Mouse (Mus musculus) gastrocnemius, postnatal 14 days (tissue): ENCODE measurements at regions not wholly inside any gene's neighbourhood (a gene's known extent, or its start where the extent isn't known, plus 50 kb on each side); places are given as distances from the start of the nearest gene placed in this dataset.
A peak's percentile ranks its signal among the peaks of the same experiment; 100 is the strongest.
"Not testable (repeated sequence)": the region's sequence is repeated elsewhere in the genome, so short reads cannot be mapped to it uniquely, and the experiment has no call there.

Experiments
- DNase-seq: peaks from one replicate; pipeline ENCODE4 v3.0.0; 2021; ENCODE audit warnings: mixed read lengths
- intact Hi-C: fragments of 180-260 bp; cut with DNase I; formaldehyde crosslinking; loops from one replicate; pipeline ENCODE4 v1.15.1; 2025; ENCODE audit warnings: low total_unique reads

GRCm38 (mm10) chr6:114538185-114538584, 104.7 kb upstream of the Atg7 start:
- peak; percentile 17 for DNase-seq

GRCm38 (mm10) chr6:114550096-114550669, 92.7 kb upstream of the Atg7 start:
- DNase-seq, intact Hi-C loops: not testable (repeated sequence)

More at GRCm38 (mm10) chr6:114538185-114538584, 104.7 kb upstream of the Atg7 start:
- intact Hi-C loops: not testable (repeated sequence)

GRCm38 (mm10) chr6:114553072-114553471, 89.8 kb upstream of the Atg7 start:
- DNase-seq, intact Hi-C loops: not testable (repeated sequence)

- intact Hi-C loops: not testable (repeated sequence)
- peak; percentile 11 for DNase-seq
Observed at GRCm38 (mm10) chr6:114555186-114555585, 87.7 kb upstream of the Atg7 start.

GRCm38 (mm10) chr6:114577319-114577718, 65.6 kb upstream of the Atg7 start:
- intact Hi-C loops: not testable (repeated sequence)
- DNase-seq: peak; percentile 57
